Mouse (Mus musculus) C2C12 (cell line): Measurements from ENCODE around the gene St8sia2. TPM values are rescaled to one million over a fixed set of nuclear protein-coding genes. Genes with fewer than 3 reads are reported as not detected.

Experiments used
- H3K27me3 ChIP-seq: one replicate; pipeline ENCODE4 v1.6.1; 2011; ENCODE audit not compliant: control insufficient read depth, insufficient read depth, insufficient read length
- H3K36me3 ChIP-seq: one replicate; pipeline ENCODE4 v1.6.1; 2011; ENCODE audit not compliant: control insufficient read depth, insufficient read depth
- H3K4me3 ChIP-seq: one replicate; pipeline ENCODE4 v1.5.1; 2011; ENCODE audit warnings: mild to moderate bottlenecking, control low read depth; ENCODE audit not compliant: poor library complexity, insufficient read depth, severe bottlenecking
- H3K79me2 ChIP-seq: one replicate; pipeline ENCODE4 v1.6.1; 2011; ENCODE audit not compliant: control insufficient read depth, insufficient read depth
- H3K79me3 ChIP-seq: one replicate; pipeline ENCODE4 v1.6.1; 2011; ENCODE audit warnings: low read depth, control low read depth
- H3ac ChIP-seq: one replicate; pipeline ENCODE3; 2011; ENCODE audit warnings: low read depth; ENCODE audit not compliant: control insufficient read depth, insufficient read length
- CEBPB ChIP-seq: IDR thresholded peaks from one replicate; pipeline ENCODE4 v1.6.1; 2011; ENCODE audit warnings: low read depth, mild to moderate bottlenecking, control low read depth, moderate library complexity
- CTCF ChIP-seq: IDR thresholded peaks from one replicate; pipeline ENCODE4 v1.5.1; 2011; ENCODE audit not compliant: control insufficient read depth, insufficient read depth, insufficient read length
- FOSL1 ChIP-seq: IDR thresholded peaks from one replicate; pipeline ENCODE4 v1.8.0; 2011; ENCODE audit warnings: mild to moderate bottlenecking, low read length; ENCODE audit not compliant: poor library complexity, insufficient read depth, severe bottlenecking
- MAX ChIP-seq: IDR thresholded peaks from one replicate; pipeline ENCODE4 v1.6.1; 2011; ENCODE audit warnings: mild to moderate bottlenecking, control low read depth
- MYOD1 ChIP-seq: IDR thresholded peaks from one replicate; pipeline ENCODE4 v1.6.1; 2011; ENCODE audit warnings: low read depth; ENCODE audit not compliant: control insufficient read depth, insufficient read length
- MYOG ChIP-seq: IDR thresholded peaks from one replicate; pipeline ENCODE4 v1.6.1; 2011; ENCODE audit not compliant: control insufficient read depth, insufficient read length; ENCODE audit errors: extremely low read depth
- USF1 ChIP-seq: IDR thresholded peaks from one replicate; pipeline ENCODE4 v1.6.1; 2011; ENCODE audit warnings: low read depth, mild to moderate bottlenecking, control low read depth, moderate library complexity
- polyA plus RNA-seq: library from polyadenylated mRNA; unstranded; fragments of >200 nt; fragmentation: generic; extraction: Trizol; gene quantifications from one replicate; pipeline ENCODE4 v1.2.1, GENCODE M21; 2012; ENCODE audit warnings: missing spikeins

St8sia2 gene
- polyA plus RNA-seq, 1 experiment, result 2.2 TPM

DNA sequence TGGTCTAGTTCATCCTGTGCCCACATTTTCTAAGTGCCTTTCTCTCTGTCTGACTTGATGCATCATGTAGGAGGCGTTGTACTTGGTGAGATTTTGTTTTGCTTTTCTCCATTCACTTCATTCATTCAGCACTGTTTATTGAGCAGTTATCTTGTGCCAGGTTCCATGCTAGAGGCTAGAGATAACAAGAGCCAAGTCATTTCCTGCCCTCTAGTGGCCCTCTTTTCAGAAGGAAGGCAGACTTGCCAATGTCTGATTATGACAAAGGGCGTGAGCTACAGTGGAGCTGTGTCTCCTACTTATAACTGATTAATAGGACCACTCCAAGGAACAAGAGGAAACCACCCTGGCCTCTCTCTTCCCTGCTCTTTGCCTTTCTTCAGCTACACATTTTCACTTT lies 3.1 kb upstream of the St8sia2 start:
- Histone ChIP-seq H3K79me2 (no peaks in the 10 kb centered on the region), H3K36me3 (no peaks in the 10 kb centered on the region), H3K79me3 (no peaks in the 10 kb centered on the region)

DNA sequence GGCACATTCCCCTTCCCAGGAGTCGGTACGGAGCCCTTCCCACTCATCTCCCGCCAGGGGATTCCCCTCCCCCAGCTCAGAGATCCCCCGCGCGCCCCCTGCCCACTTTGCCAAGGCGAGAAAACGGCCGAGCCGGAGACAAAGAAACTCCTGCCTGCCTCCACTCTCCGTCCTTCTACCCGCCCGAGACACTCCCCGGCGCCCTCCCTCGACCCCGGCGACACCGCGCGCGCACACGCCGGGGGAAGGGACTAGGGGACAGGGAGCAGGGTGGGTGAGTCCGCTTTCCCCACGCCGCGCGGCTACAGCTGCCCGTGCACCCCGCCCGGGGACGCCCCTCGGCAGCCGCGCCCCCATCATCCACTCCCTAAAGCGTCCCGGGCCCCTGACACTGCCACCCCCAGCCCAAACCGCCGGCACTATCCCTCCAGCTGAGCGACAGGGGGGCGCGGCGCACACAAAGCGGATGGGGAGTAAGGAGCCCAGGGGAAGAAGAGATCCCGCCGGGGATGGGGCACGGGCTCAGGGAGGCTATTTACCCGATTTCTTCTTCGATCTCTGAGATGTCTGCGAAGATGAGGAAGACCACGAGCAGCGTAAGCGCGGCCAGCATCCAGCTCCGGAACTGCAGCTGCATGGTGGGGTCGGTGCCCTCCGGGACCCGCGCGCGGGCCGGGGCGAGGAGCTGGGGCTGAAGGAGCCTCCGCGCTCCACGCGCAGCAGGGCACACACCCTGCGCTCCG lies 461 bp downstream of the St8sia2 start:
- H3K36me3 ChIP-seq, result no peaks in the 10 kb centered on the region
- H3K4me3 ChIP-seq, result no peak overlapping the region
- H3ac ChIP-seq, result no peak overlapping the region
- no peaks in the 10 kb centered on the region for H3K79me2 ChIP-seq
- H3K27me3 ChIP-seq, result no peaks in the 10 kb centered on the region
- H3K79me3 ChIP-seq, result no peaks in the 10 kb centered on the region
- TF ChIP-seq CEBPB, result no peak
- no peak for TF ChIP-seq MYOG
- no peak for TF ChIP-seq MAX
- TF ChIP-seq USF1, result no peak
- TF ChIP-seq CTCF, result no peak

More for the DNA sequence above, 3.1 kb upstream of the St8sia2 start:
- H3K27me3 ChIP-seq, result no peaks in the 10 kb centered on the region
- no peak overlapping the region for H3ac ChIP-seq
- TF ChIP-seq MAX, result no peak
- TF ChIP-seq MYOD1, result no peak
- TF ChIP-seq CEBPB, result no peak
- TF ChIP-seq USF1, result no peak
- no peak for TF ChIP-seq MYOG
- no peak overlapping the region for H3K4me3 ChIP-seq

DNA sequence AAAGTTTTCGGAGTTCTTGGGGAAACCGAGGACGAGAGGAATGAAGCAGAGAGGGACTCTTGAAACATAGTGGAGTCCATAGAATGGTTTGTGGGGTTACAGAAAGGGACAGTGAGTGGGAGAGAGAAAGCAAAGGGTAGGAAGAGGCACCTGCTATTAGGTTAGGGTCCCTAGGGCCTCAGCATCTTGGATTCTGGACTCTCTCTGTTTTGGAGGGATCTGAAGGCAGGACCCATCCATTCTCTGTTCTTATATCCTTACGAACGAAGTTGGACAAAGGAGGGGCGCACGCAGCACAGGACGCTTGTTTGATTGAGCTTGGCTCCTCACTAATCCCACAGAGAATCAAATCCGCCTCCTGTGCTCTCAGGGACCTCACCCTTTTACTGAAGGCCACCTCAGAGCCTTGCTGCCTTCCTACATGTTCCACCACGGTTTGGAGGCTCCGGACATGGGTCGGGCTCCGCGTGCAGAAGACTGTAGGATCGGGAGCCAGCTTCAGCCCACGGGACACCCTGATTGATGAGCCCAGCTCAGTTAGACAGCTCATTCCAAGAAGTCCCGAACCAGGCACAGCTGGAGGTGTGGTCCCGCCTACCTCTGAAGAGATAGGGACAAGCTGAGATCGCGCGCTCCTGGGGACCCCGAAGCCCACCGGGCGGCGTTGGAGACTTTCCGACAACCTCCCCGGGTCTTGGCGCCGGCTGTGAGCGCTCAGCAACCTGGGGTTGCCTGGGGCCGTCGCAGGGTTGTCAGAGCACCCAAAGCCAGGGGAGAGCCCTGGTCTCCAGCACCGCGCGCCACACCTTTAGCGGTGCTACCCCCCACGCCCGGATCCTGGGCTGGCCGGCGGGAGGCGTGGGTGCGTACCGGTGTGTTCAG lies 1.3 kb downstream of the St8sia2 start:
- Histone ChIP-seq H3K4me3 (no peak overlapping the region), H3K27me3 (no peaks in the 10 kb centered on the region), H3K79me2 (no peaks in the 10 kb centered on the region), H3K36me3 (no peaks in the 10 kb centered on the region), H3K79me3 (no peaks in the 10 kb centered on the region), H3ac (no peak overlapping the region)
- no peak for TF ChIP-seq MYOD1
- no peak for TF ChIP-seq MAX
- TF ChIP-seq CEBPB, result no peak
- TF ChIP-seq USF1, result no peak
- TF ChIP-seq MYOG, result no peak
- TF ChIP-seq FOSL1, result no peak
- TF ChIP-seq CTCF, result no peak

DNA sequence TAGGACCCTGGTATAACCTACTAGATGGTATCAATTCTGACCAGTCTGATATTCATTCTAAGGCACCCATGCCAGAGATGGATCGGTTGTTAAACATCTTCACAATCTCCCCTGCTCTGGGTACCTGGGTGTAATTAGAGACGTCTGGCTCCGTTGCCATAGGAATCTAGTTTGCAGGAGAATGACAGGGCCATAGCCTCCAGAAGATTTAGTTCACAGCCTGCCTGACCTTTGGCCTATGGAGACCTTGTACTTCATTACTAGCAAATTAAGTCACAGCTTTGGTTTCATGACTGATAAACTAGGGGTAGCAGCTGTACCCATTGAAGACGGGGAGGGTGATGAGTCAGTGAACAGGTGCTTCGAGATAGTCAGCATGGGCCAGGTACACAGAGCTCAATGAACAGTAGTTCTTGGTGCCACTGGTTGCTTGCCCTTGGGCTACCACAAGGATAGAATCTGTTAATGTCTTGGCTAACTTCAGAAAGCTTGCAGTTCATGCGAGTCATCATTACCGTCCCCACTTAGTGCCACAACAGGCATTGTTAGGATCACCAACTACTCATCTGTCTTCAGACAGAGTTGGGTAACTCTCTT lies 4.4 kb downstream of the St8sia2 start:
- Histone ChIP-seq H3K79me3 (no peaks in the 10 kb centered on the region), H3K4me3 (no peak overlapping the region), H3K79me2 (no peaks in the 10 kb centered on the region), H3ac (no peak overlapping the region), H3K27me3 (no peaks in the 10 kb centered on the region), H3K36me3 (no peaks in the 10 kb centered on the region)
- TF ChIP-seq USF1, result no peak
- TF ChIP-seq MYOD1, result no peak
- no peak for TF ChIP-seq MAX
- no peak for TF ChIP-seq FOSL1
- TF ChIP-seq MYOG, result no peak
- no peak for TF ChIP-seq CEBPB
- no peak for TF ChIP-seq CTCF

DNA sequence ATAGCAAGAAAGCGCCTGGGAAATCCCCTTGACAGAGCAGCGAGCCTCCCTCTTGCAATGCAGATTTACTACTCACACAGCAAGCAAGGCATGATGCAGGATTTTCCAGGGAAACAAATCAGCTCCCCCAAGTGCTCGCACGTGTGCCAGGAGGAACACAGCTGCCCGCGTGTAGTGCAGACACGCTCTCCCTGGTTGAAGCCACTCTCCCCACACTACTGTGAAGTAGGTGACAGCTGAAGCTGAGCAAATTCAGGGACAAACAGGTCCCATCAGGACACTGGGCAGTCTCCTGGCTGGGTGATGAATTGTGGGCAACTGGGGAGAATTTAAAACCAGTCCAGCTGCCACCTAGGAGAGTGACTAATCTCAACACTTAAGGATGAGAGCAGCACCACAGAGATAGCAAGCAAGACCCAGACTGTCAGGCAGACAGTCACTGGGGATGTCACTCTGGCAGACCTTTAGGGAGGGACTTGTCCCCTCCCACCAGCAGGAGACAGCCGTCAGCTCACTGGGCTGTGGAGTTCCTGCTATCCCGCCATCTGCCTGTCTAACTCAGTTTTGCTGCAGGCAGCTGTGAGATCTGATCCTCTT lies 6.6 kb downstream of the St8sia2 start:
- Histone ChIP-seq H3K79me2 (no peaks in the 10 kb centered on the region), H3K27me3 (no peaks in the 10 kb centered on the region), H3K4me3 (no peak overlapping the region), H3ac (no peak overlapping the region), H3K79me3 (no peaks in the 10 kb centered on the region), H3K36me3 (no peaks in the 10 kb centered on the region)
- TF ChIP-seq MYOG, result no peak
- no peak for TF ChIP-seq FOSL1
- TF ChIP-seq CEBPB, result no peak
- no peak for TF ChIP-seq MAX
- no peak for TF ChIP-seq MYOD1
- no peak for TF ChIP-seq USF1
- no peak for TF ChIP-seq CTCF
